Mouse (Mus musculus) embryonic facial prominence, embryonic 14.5 days (tissue): ENCODE measurements around the gene Ptprj. TPM values are rescaled to one million over a fixed set of nuclear protein-coding genes. Genes with fewer than 3 reads are reported as not detected.
A peak's percentile ranks its signal among the peaks of the same experiment; 100 is the strongest.

Source experiments
- ATAC-seq: fragments of 200-750 bp; cut with Nextera tagmentation; 2 replicates; pipeline ENCODE4 v1.8.0; 2017; ENCODE audit warnings: low read depth, moderate number of reproducible peaks, moderate TSS enrichment
- DNase-seq: peaks from one replicate; pipeline ENCODE4 v3.0.0-alpha.2; 2015; ENCODE audit warnings: low spot score
- H3K27ac ChIP-seq: fragments of 300-500 bp; sonication (generic); replicated peaks from 2 replicates; pipeline ENCODE4 v1.5.1; 2014; ENCODE audit warnings: low read depth, mild to moderate bottlenecking, low read length, moderate library complexity
- H3K27me3 ChIP-seq: fragments of 300-500 bp; sonication (generic); replicated peaks from 2 replicates; pipeline ENCODE4 v1.6.1; 2014; ENCODE audit warnings: low read length; ENCODE audit not compliant: control insufficient read depth, insufficient read depth
- H3K36me3 ChIP-seq: fragments of 300-500 bp; sonication (generic); 2 replicates; pipeline ENCODE4 v1.6.1; 2014; ENCODE audit warnings: low read length, mixed read lengths; ENCODE audit not compliant: control insufficient read depth, insufficient read depth
- H3K4me1 ChIP-seq: fragments of 300-500 bp; sonication (generic); 2 replicates; pipeline ENCODE4 v1.6.1; 2014; ENCODE audit warnings: antibody characterized with exemption, low read length; ENCODE audit not compliant: control insufficient read depth, insufficient read depth
- H3K4me2 ChIP-seq: fragments of 300-500 bp; sonication (generic); 2 replicates; pipeline ENCODE4 v1.6.1; 2014; ENCODE audit warnings: low read depth, mild to moderate bottlenecking, low read length, moderate library complexity, mixed read lengths
- H3K4me3 ChIP-seq: fragments of 300-500 bp; sonication (generic); 2 replicates; pipeline ENCODE4 v1.5.1; 2014; ENCODE audit warnings: low read depth, mild to moderate bottlenecking, low read length
- H3K9ac ChIP-seq: fragments of 300-500 bp; sonication (generic); 2 replicates; pipeline ENCODE4 v1.6.1; 2014; ENCODE audit warnings: low read depth, mild to moderate bottlenecking, low read length, moderate library complexity, mixed read lengths
- H3K9me3 ChIP-seq: fragments of 300-500 bp; sonication (generic); 2 replicates; pipeline ENCODE4 v1.6.1; 2016; ENCODE audit warnings: low read length; ENCODE audit not compliant: control insufficient read depth
- WGBS: fragments of 180-500 bp; shearing (Covaris S2); extraction: QIAGEN DNeasy Blood & Tissue Kit; methylation state at CpG from one replicate; pipeline ENCODE4 v1.1.7; 2014; 5-methylcytosine and 5-hydroxymethylcytosine counted together
- polyA plus RNA-seq: library from polyadenylated mRNA; unstranded; fragments of >200 nt; fragmentation: Nextera tagmentation; extraction: Ambion mirVana; gene quantifications from 2 replicates; pipeline ENCODE4 v1.2.1, GENCODE M21; 2014

Ptprj gene
- polyA plus RNA-seq, 1 experiment from 2014 or later, result 4.1 TPM

GRCm38 (mm10) chr2:90613006-90613405 lies 32.6 kb upstream of the Ptprj start:
- H3K4me1 ChIP-seq, result no peaks in the 10 kb centered on the region
- no peaks in the 10 kb centered on the region for H3K9me3 ChIP-seq
- no peak overlapping the region for H3K4me2 ChIP-seq
- no peak overlapping the region for H3K4me3 ChIP-seq
- H3K9ac ChIP-seq, result no peak overlapping the region
- no peaks in the 10 kb centered on the region for H3K27me3 ChIP-seq
- H3K36me3 ChIP-seq, result no peaks in the 10 kb centered on the region
- no peak overlapping the region for H3K27ac ChIP-seq
- peak; percentile 17 for DNase-seq
- WGBS, result 78% methylated on average over 2 of the region's 2 CpGs
- no peak for ATAC-seq

GRCm38 (mm10) chr2:90611959-90612571 lies 31.6 kb upstream of the Ptprj start:
- no peak for DNase-seq
- no peaks in the 10 kb centered on the region for H3K36me3 ChIP-seq
- 81% methylated on average over 10 of the region's 10 CpGs for WGBS

GRCm38 (mm10) chr2:90601056-90601455 lies 20.6 kb upstream of the Ptprj start:
- Histone ChIP-seq H3K4me3 (no peak overlapping the region), H3K27me3 (no peaks in the 10 kb centered on the region), H3K9me3 (no peaks in the 10 kb centered on the region), H3K36me3 (no peaks in the 10 kb centered on the region), H3K4me1 (no peaks in the 10 kb centered on the region), H3K27ac (no peak overlapping the region), H3K9ac (no peak overlapping the region), H3K4me2 (no peak overlapping the region)
- DNase-seq, result no peak
- WGBS, result 94% methylated on average over 3 of the region's 3 CpGs
- no peak for ATAC-seq

More at GRCm38 (mm10) chr2:90611959-90612571, 31.6 kb upstream of the Ptprj start:
- no peak overlapping the region for H3K4me3 ChIP-seq
- no peaks in the 10 kb centered on the region for H3K27me3 ChIP-seq
- no peak for ATAC-seq
- no peak overlapping the region for H3K27ac ChIP-seq
- no peak overlapping the region for H3K4me2 ChIP-seq
- H3K9ac ChIP-seq, result no peak overlapping the region
- no peaks in the 10 kb centered on the region for H3K4me1 ChIP-seq
- no peaks in the 10 kb centered on the region for H3K9me3 ChIP-seq

GRCm38 (mm10) chr2:90588141-90588540 lies 7.7 kb upstream of the Ptprj start:
- no peak overlapping the region for H3K4me3 ChIP-seq
- 83% methylated on average over 1 of the region's 1 CpGs for WGBS
- no peaks in the 10 kb centered on the region for H3K36me3 ChIP-seq
- H3K9ac ChIP-seq, result no peak overlapping the region
- no peak for DNase-seq
- ATAC-seq, result no peak
- no peak overlapping the region for H3K27ac ChIP-seq
- peaks cover 6% of the 10 kb centered on the region for H3K9me3 ChIP-seq
- no peaks in the 10 kb centered on the region for H3K4me1 ChIP-seq
- no peak overlapping the region for H3K4me2 ChIP-seq
- H3K27me3 ChIP-seq, result no peaks in the 10 kb centered on the region

DNA sequence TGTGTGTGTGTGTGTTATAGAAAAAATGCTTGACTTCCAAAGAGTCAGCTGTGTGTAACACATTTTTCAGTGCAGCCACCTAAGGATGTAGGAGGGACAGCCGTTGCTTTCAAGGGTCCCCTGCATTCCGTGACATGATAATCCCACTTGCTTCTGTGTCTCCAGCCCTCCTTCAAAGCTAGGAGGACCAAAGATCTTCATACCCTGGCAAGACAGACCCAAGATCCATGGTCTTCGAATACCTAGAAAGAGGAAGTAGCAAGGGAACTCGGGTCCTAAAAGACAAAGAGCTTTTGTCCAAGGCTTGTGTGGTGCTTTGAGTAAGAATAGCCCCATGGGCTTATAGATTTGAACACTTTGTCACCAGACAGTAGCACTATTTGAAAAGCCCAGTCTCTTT lies 4.1 kb upstream of the Ptprj start:
- Histone ChIP-seq H3K4me3 (no peak overlapping the region), H3K4me2 (no peak overlapping the region), H3K27ac (no peak overlapping the region), H3K36me3 (no peaks in the 10 kb centered on the region), H3K4me1 (peaks cover 5% of the 10 kb centered on the region; the same call in 1 of the 2 replicates), H3K9ac (no peak overlapping the region), H3K9me3 (no peaks in the 10 kb centered on the region), H3K27me3 (no peaks in the 10 kb centered on the region)
- ATAC-seq, result no peak
- 36% methylated on average over 4 of the region's 4 CpGs for WGBS
- DNase-seq, result no peak

- peak; percentile 26 for DNase-seq
- Histone ChIP-seq H3K4me3 (no peak overlapping the region), H3K27ac (no peak overlapping the region)
Measured at GRCm38 (mm10) chr2:90583628-90584131, 3.2 kb upstream of the Ptprj start.

GRCm38 (mm10) chr2:90582814-90583213 lies 2.4 kb upstream of the Ptprj start:
- WGBS, result 71% methylated on average over 2 of the region's 2 CpGs

More at GRCm38 (mm10) chr2:90583628-90584131, 3.2 kb upstream of the Ptprj start:
- ATAC-seq, result no peak
- no peak overlapping the region for H3K4me2 ChIP-seq
- WGBS, result 37% methylated on average over 5 of the region's 5 CpGs
- no peak overlapping the region for H3K9ac ChIP-seq
- no peaks in the 10 kb centered on the region for H3K36me3 ChIP-seq
- no peaks in the 10 kb centered on the region for H3K27me3 ChIP-seq
- H3K4me1 ChIP-seq, result peaks cover 5% of the 10 kb centered on the region; the same call in 1 of the 2 replicates
- H3K9me3 ChIP-seq, result no peaks in the 10 kb centered on the region

DNA sequence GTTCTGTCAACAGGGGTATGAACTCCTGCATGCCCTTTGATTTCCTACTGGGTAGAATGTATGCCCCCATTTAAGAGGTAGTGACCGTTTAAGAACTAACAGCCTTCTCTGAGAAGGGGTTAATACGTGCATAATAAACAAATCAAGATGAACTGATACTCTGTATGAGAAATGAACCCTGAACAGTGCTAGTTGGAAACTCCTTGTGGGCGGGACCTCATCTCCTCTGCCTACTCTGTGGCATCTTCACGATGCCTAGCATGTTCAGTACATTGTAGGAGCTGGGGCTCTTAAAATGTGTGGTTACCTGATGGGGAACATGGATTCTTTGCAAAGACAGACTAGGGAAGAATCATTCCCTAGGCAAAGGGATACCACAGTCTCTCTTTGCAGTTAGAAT lies 1.9 kb upstream of the Ptprj start:
- 71% methylated on average over 4 of the region's 4 CpGs for WGBS
- Histone ChIP-seq H3K4me1 (peaks cover 5% of the 10 kb centered on the region; the same call in 1 of the 2 replicates), H3K9me3 (no peaks in the 10 kb centered on the region), H3K4me3 (no peak overlapping the region), H3K27me3 (no peaks in the 10 kb centered on the region), H3K4me2 (no peak overlapping the region), H3K9ac (no peak overlapping the region), H3K27ac (no peak overlapping the region), H3K36me3 (no peaks in the 10 kb centered on the region)
- no peak for ATAC-seq
- DNase-seq, result no peak

More at GRCm38 (mm10) chr2:90582814-90583213, 2.4 kb upstream of the Ptprj start:
- no peaks in the 10 kb centered on the region for H3K27me3 ChIP-seq
- ATAC-seq (no peak), DNase-seq (no peak)
- H3K4me1 ChIP-seq, result peaks cover 5% of the 10 kb centered on the region; the same call in 1 of the 2 replicates
- H3K36me3 ChIP-seq, result no peaks in the 10 kb centered on the region
- no peak overlapping the region for H3K4me3 ChIP-seq
- H3K4me2 ChIP-seq, result no peak overlapping the region
- H3K9ac ChIP-seq, result no peak overlapping the region
- no peak overlapping the region for H3K27ac ChIP-seq
- no peaks in the 10 kb centered on the region for H3K9me3 ChIP-seq

DNA sequence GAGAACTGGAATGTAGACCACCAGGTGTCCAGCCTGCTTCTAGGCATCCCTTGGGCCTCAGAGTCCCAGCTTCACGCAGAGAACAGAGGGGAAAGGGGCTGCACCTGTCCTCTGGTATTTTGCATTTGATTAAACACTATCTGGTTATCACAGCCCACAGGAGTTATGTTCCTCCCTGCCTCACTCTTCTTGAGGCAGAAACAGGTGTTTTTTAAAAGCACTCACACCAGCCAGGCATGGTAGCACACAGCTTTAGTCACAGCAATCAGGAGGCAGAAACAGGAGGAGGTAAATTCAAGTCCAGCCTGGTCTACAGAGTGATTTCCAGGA lies 1.3 kb upstream of the Ptprj start:
- ATAC-seq (no peak), DNase-seq (no peak)
- Histone ChIP-seq H3K4me3 (no peak overlapping the region), H3K4me1 (peaks cover 5% of the 10 kb centered on the region; the same call in 1 of the 2 replicates), H3K4me2 (no peak overlapping the region), H3K36me3 (no peaks in the 10 kb centered on the region), H3K9me3 (no peaks in the 10 kb centered on the region), H3K27ac (no peak overlapping the region), H3K9ac (no peak overlapping the region), H3K27me3 (no peaks in the 10 kb centered on the region)
- 33% methylated on average over 1 of the region's 1 CpGs for WGBS
